Mouse (Mus musculus) liver, adult 2 months (tissue): ENCODE measurements around the gene Osbpl6. TPM values are rescaled to one million over a fixed set of nuclear protein-coding genes. Genes with fewer than 3 reads are reported as not detected.

Source experiments
- DNase-seq: peaks from one replicate; pipeline ENCODE4 v3.0.0-alpha.2; 2011; ENCODE audit warnings: low read depth, low spot score; ENCODE audit errors: extremely low read depth
- H3K27ac ChIP-seq: fragments of 200-500 bp; replicated peaks from 2 replicates; pipeline ENCODE4 v1.5.1; 2012; ENCODE audit warnings: low read depth, mild to moderate bottlenecking, control low read depth, inconsistent platforms, low read length; ENCODE audit not compliant: insufficient read depth
- H3K27me3 ChIP-seq: fragments of 200-500 bp; 2 replicates; pipeline ENCODE4 v1.6.1; 2012; ENCODE audit warnings: mild to moderate bottlenecking, moderate library complexity, low read length, inconsistent platforms; ENCODE audit not compliant: control insufficient read depth, insufficient read depth
- H3K36me3 ChIP-seq: fragments of 200-500 bp; 2 replicates; pipeline ENCODE4 v1.6.1; 2012; ENCODE audit warnings: low read length, inconsistent platforms; ENCODE audit not compliant: control insufficient read depth, insufficient read depth
- H3K4me1 ChIP-seq: fragments of 200-500 bp; 2 replicates; pipeline ENCODE4 v1.6.1; 2011; ENCODE audit warnings: low read length; ENCODE audit not compliant: control insufficient read depth, insufficient read depth
- H3K4me3 ChIP-seq: fragments of 200-500 bp; 2 replicates; pipeline ENCODE4 v1.5.1; 2011; ENCODE audit warnings: low read depth, mild to moderate bottlenecking, control low read depth, low read length, moderate library complexity; ENCODE audit not compliant: insufficient read depth
- H3K79me2 ChIP-seq: fragments of 200-500 bp; 2 replicates; pipeline ENCODE4 v1.6.1; 2012; ENCODE audit warnings: inconsistent platforms, mild to moderate bottlenecking, low read length, moderate library complexity; ENCODE audit not compliant: control insufficient read depth, insufficient read depth
- H3K9ac ChIP-seq: fragments of 200-500 bp; 2 replicates; pipeline ENCODE4 v1.6.1; 2012; ENCODE audit warnings: low read depth, mild to moderate bottlenecking, control low read depth, inconsistent platforms, low read length
- CTCF ChIP-seq: fragments of 200-500 bp; IDR thresholded peaks from 2 replicates; pipeline ENCODE4 v1.5.1; 2011; ENCODE audit warnings: low read depth, low read length, control low read depth
- POLR2A ChIP-seq: fragments of 200-500 bp; IDR thresholded peaks from 2 replicates; pipeline ENCODE4 v1.6.1; 2011; ENCODE audit warnings: low read length, control low read depth; ENCODE audit not compliant: insufficient read depth; ENCODE audit errors: extremely low read depth
- WGBS: fragments of 180-500 bp; shearing (Covaris S2); methylation state at CpG from one replicate; pipeline ENCODE4 v1.1.7; 2018; 5-methylcytosine and 5-hydroxymethylcytosine counted together
- polyA plus RNA-seq: library from polyadenylated mRNA; depleted of rRNA; stranded (reverse); fragments of >200 nt; gene quantifications from 2 replicates; pipeline ENCODE4 v1.2.3, GENCODE M21; 2012
- total RNA-seq: library from RNA; depleted of rRNA; stranded (reverse); fragments of >200 nt; gene quantifications from 2 replicates; pipeline ENCODE4 v1.2.3, GENCODE M21; 2014

Osbpl6 gene
- total and polyA plus RNA-seq, 2 experiments, result 0.09 to 0.44 TPM

GRCm38 (mm10) chr2:76469751-76470099 is 63.4 kb downstream of the Osbpl6 start:
- Histone ChIP-seq H3K4me1 (no peaks in the 10 kb centered on the region), H3K9ac (no peak overlapping the region), H3K27me3 (no peaks in the 10 kb centered on the region), H3K36me3 (no peaks in the 10 kb centered on the region), H3K4me3 (no peak overlapping the region), H3K27ac (no peak overlapping the region), H3K79me2 (no peaks in the 10 kb centered on the region)
- 84% methylated on average over 8 of the region's 8 CpGs for WGBS
- no peak for TF ChIP-seq POLR2A
- TF ChIP-seq CTCF, result no peak
- no peak for DNase-seq

- Histone ChIP-seq H3K27ac (no peak overlapping the region), H3K27me3 (no peaks in the 10 kb centered on the region), H3K79me2 (no peaks in the 10 kb centered on the region), H3K4me1 (no peaks in the 10 kb centered on the region), H3K9ac (no peak overlapping the region), H3K36me3 (no peaks in the 10 kb centered on the region), H3K4me3 (no peak overlapping the region)
- no peak for DNase-seq
- TF ChIP-seq CTCF (no peak), POLR2A (no peak)
- 86% methylated on average over 9 of the region's 9 CpGs for WGBS
Observed at GRCm38 (mm10) chr2:76470391-76470790, 64.1 kb downstream of the Osbpl6 start.

- TF ChIP-seq POLR2A (no peak), CTCF (no peak)
- no peaks in the 10 kb centered on the region for H3K36me3 ChIP-seq
- no peak for DNase-seq
- no peak overlapping the region for H3K4me3 ChIP-seq
- 69% methylated on average over 1 of the region's 1 CpGs for WGBS
- H3K4me1 ChIP-seq, result no peaks in the 10 kb centered on the region
- no peaks in the 10 kb centered on the region for H3K27me3 ChIP-seq
- H3K27ac ChIP-seq, result no peak overlapping the region
- no peak overlapping the region for H3K9ac ChIP-seq
- no peaks in the 10 kb centered on the region for H3K79me2 ChIP-seq
Observed at GRCm38 (mm10) chr2:76475788-76476187, 69.5 kb downstream of the Osbpl6 start.

GRCm38 (mm10) chr2:76488764-76489163 is 82.5 kb downstream of the Osbpl6 start:
- H3K36me3 ChIP-seq, result no peaks in the 10 kb centered on the region
- no peak overlapping the region for H3K9ac ChIP-seq
- H3K27me3 ChIP-seq, result no peaks in the 10 kb centered on the region
- no peaks in the 10 kb centered on the region for H3K79me2 ChIP-seq
- no peak for TF ChIP-seq POLR2A
- TF ChIP-seq CTCF, result no peak
- DNase-seq, result no peak
- no peaks in the 10 kb centered on the region for H3K4me1 ChIP-seq
- no peak overlapping the region for H3K27ac ChIP-seq
- 82% methylated on average over 4 of the region's 4 CpGs for WGBS
- no peak overlapping the region for H3K4me3 ChIP-seq

GRCm38 (mm10) chr2:76490198-76490597 is 83.9 kb downstream of the Osbpl6 start:
- WGBS, result 90% methylated on average over 8 of the region's 8 CpGs
- no peaks in the 10 kb centered on the region for H3K36me3 ChIP-seq
- no peak overlapping the region for H3K9ac ChIP-seq
- TF ChIP-seq POLR2A (no peak), CTCF (no peak)
- H3K79me2 ChIP-seq, result no peaks in the 10 kb centered on the region
- H3K4me1 ChIP-seq, result no peaks in the 10 kb centered on the region
- no peak overlapping the region for H3K27ac ChIP-seq
- DNase-seq, result no peak
- H3K4me3 ChIP-seq, result no peak overlapping the region
- H3K27me3 ChIP-seq, result no peaks in the 10 kb centered on the region

- DNase-seq, result no peak
- no peak overlapping the region for H3K9ac ChIP-seq
- H3K4me3 ChIP-seq, result no peak overlapping the region
- TF ChIP-seq POLR2A (no peak), CTCF (no peak)
- H3K36me3 ChIP-seq, result no peaks in the 10 kb centered on the region
- H3K79me2 ChIP-seq, result no peaks in the 10 kb centered on the region
- H3K27me3 ChIP-seq, result no peaks in the 10 kb centered on the region
- H3K4me1 ChIP-seq, result no peaks in the 10 kb centered on the region
- 91% methylated on average over 6 of the region's 6 CpGs for WGBS
- H3K27ac ChIP-seq, result no peak overlapping the region
Observed at GRCm38 (mm10) chr2:76491371-76491770, 85.1 kb downstream of the Osbpl6 start.
